Mouse (Mus musculus): ENCODE data around the gene Cfap52. TPM values are rescaled to one million over a fixed set of nuclear protein-coding genes. Genes with fewer than 3 reads are reported as not detected.

Cfap52 gene
- polyA plus RNA-seq, 1 experiment, result 0.20 TPM

DNA sequence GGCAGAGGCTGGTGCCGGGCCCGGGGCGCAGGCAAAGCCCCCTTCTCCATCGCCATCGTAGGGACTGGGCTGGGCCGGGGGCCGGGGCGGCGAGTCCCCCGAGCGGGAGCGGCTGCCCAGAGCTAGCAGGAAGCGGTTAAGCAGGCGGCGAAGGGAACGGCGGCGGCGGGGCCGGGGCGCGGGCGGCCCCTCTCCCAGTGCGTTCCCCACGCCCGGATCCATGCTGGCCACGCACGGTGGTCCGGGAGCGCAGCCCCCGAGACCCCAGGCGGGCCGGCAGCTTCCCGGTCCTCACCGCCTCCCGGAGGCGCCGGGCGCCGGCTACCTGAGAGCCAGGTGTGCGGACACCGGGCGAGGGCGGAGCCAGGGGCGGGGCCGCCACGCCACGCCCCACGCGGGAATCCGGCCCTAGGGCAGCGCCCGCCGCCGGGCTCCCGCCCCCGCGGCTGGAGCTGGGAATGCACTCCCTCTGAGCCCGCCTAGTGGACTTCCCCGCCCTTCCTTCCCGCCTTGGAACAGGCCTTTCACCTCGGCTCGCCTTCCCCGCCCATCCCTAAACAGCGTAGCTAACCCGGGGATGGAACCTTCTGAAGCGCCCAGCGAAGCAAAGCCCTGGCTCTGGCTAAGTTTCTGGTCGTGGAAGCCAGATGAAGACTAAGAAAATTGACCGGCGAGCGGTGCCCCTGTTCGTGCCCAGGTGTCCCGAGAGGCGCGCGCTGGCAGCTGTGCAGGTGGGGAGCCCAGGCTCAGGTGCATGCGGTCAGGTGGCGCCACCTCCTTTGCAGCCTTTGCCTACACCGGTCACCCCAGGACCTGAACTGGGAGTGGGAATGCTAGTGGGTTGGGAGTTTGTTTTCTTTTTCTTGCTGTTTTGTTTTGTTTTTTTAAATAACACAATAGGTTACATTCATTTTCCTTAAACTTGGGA, 43.4 kb downstream of the Cfap52 start, which contains the start of gene Usp43:
Gene Usp43 (minus strand): TSS at position 327 of the 928 bp plus-strand sequence.
- Histone ChIP-seq H3K27ac (ENCODE audit: control insufficient read depth, insufficient read depth, low read length) (no peak within 1 kb of the TSS), H3K4me3 (ENCODE audit: control insufficient read depth, insufficient read depth, low read length) (peak within 1 kb of the TSS; percentile 32), H3K27me3 (ENCODE audit: control insufficient read depth, insufficient read depth, low read length) (peaks cover 8% of the 10 kb centered on the region; the same call in 1 of the 2 replicates), H3K36me3 (ENCODE audit: control insufficient read depth, insufficient read depth, low read length) (no peaks in the 10 kb centered on the region), H3K4me1 (replicated peaks; ENCODE audit: control insufficient read depth, insufficient read depth, low read length) (peaks cover 14% of the 10 kb centered on the region)
- no peak for TF ChIP-seq CTCF (IDR thresholded peaks at IDR 0.05; ENCODE audit: borderline replicate concordance, control insufficient read depth, extremely low read depth, insufficient read depth, low read length, poor library complexity)
- TF ChIP-seq POLR2A (IDR thresholded peaks at IDR 0.05; ENCODE audit: control insufficient read depth, extremely low read depth, insufficient read depth, low read length, poor library complexity), result 0 out of 2 replicates have a peak, but pooled peaks have one; percentile 18
- WGBS, result 1% methylated on average over 79 of the region's 80 CpGs
- peak; percentile 31 for DNase-seq

- H3K36me3 ChIP-seq (ENCODE audit: control insufficient read depth, insufficient read depth, low read length), result no peaks in the 10 kb centered on the region
- peaks cover 8% of the 10 kb centered on the region; the same call in 1 of the 2 replicates for H3K27me3 ChIP-seq (ENCODE audit: control insufficient read depth, insufficient read depth, low read length)
- peak; percentile 19 for DNase-seq
- no peak for TF ChIP-seq CTCF (IDR thresholded peaks at IDR 0.05; ENCODE audit: borderline replicate concordance, control insufficient read depth, extremely low read depth, insufficient read depth, low read length, poor library complexity)
- no peak for TF ChIP-seq POLR2A (IDR thresholded peaks at IDR 0.05; ENCODE audit: control insufficient read depth, extremely low read depth, insufficient read depth, low read length, poor library complexity)
- no peak overlapping the region for H3K27ac ChIP-seq (ENCODE audit: control insufficient read depth, insufficient read depth, low read length)
- H3K4me1 ChIP-seq (replicated peaks; ENCODE audit: control insufficient read depth, insufficient read depth, low read length), result peaks cover 14% of the 10 kb centered on the region
- WGBS, result 6% methylated on average over 47 of the region's 47 CpGs
- H3K4me3 ChIP-seq (ENCODE audit: control insufficient read depth, insufficient read depth, low read length), result peak overlapping the region; percentile 32
Observed at GRCm38 (mm10) chr11:67921091-67921826, 44.2 kb downstream of the Cfap52 start.

- WGBS, result 35% methylated on average over 9 of the region's 9 CpGs
- Histone ChIP-seq H3K4me3 (ENCODE audit: control insufficient read depth, insufficient read depth, low read length) (no peak overlapping the region), H3K27me3 (ENCODE audit: control insufficient read depth, insufficient read depth, low read length) (peaks cover 8% of the 10 kb centered on the region; the same call in 1 of the 2 replicates), H3K4me1 (replicated peaks; ENCODE audit: control insufficient read depth, insufficient read depth, low read length) (peaks cover 14% of the 10 kb centered on the region), H3K27ac (ENCODE audit: control insufficient read depth, insufficient read depth, low read length) (no peak overlapping the region), H3K36me3 (ENCODE audit: control insufficient read depth, insufficient read depth, low read length) (no peaks in the 10 kb centered on the region)
- DNase-seq, result no peak
- no peak for TF ChIP-seq CTCF (IDR thresholded peaks at IDR 0.05; ENCODE audit: borderline replicate concordance, control insufficient read depth, extremely low read depth, insufficient read depth, low read length, poor library complexity)
- TF ChIP-seq POLR2A (IDR thresholded peaks at IDR 0.05; ENCODE audit: control insufficient read depth, extremely low read depth, insufficient read depth, low read length, poor library complexity), result no peak
Observed at GRCm38 (mm10) chr11:67920226-67920960, 45.1 kb downstream of the Cfap52 start.

- no peak overlapping the region for H3K27ac ChIP-seq (ENCODE audit: control insufficient read depth, insufficient read depth, low read length)
- no peak overlapping the region for H3K4me3 ChIP-seq (ENCODE audit: control insufficient read depth, insufficient read depth, low read length)
- no peaks in the 10 kb centered on the region for H3K36me3 ChIP-seq (ENCODE audit: control insufficient read depth, insufficient read depth, low read length)
- TF ChIP-seq CTCF (IDR thresholded peaks at IDR 0.05; ENCODE audit: borderline replicate concordance, control insufficient read depth, extremely low read depth, insufficient read depth, low read length, poor library complexity), result no peak
- TF ChIP-seq POLR2A (IDR thresholded peaks at IDR 0.05; ENCODE audit: control insufficient read depth, extremely low read depth, insufficient read depth, low read length, poor library complexity), result no peak
- DNase-seq, result no peak
- H3K4me1 ChIP-seq (replicated peaks; ENCODE audit: control insufficient read depth, insufficient read depth, low read length), result peaks cover 14% of the 10 kb centered on the region
- peaks cover 8% of the 10 kb centered on the region; the same call in 1 of the 2 replicates for H3K27me3 ChIP-seq (ENCODE audit: control insufficient read depth, insufficient read depth, low read length)
- WGBS, result 35% methylated on average over 5 of the region's 5 CpGs
Observed at GRCm38 (mm10) chr11:67919593-67919992, 45.9 kb downstream of the Cfap52 start.

- no peak overlapping the region for H3K27ac ChIP-seq (ENCODE audit: control insufficient read depth, insufficient read depth, low read length)
- H3K27me3 ChIP-seq (ENCODE audit: control insufficient read depth, insufficient read depth, low read length), result peaks cover 7% of the 10 kb centered on the region; the same call in 1 of the 2 replicates
- H3K36me3 ChIP-seq (ENCODE audit: control insufficient read depth, insufficient read depth, low read length), result no peaks in the 10 kb centered on the region
- no peak for DNase-seq
- peaks cover 9% of the 10 kb centered on the region for H3K4me1 ChIP-seq (replicated peaks; ENCODE audit: control insufficient read depth, insufficient read depth, low read length)
- no peak for TF ChIP-seq POLR2A (IDR thresholded peaks at IDR 0.05; ENCODE audit: control insufficient read depth, extremely low read depth, insufficient read depth, low read length, poor library complexity)
- TF ChIP-seq CTCF (IDR thresholded peaks at IDR 0.05; ENCODE audit: borderline replicate concordance, control insufficient read depth, extremely low read depth, insufficient read depth, low read length, poor library complexity), result no peak
- WGBS, result 60% methylated on average over 3 of the region's 3 CpGs
- H3K4me3 ChIP-seq (ENCODE audit: control insufficient read depth, insufficient read depth, low read length), result no peak overlapping the region
Observed at GRCm38 (mm10) chr11:67917126-67917525, 48.3 kb downstream of the Cfap52 start.
